Mouse (Mus musculus) CH12.LX (cell line): ENCODE measurements around the gene Stac. TPM values are rescaled to one million over a fixed set of nuclear protein-coding genes. Genes with fewer than 3 reads are reported as not detected.

Experiments used
- DNase-seq: peaks from one replicate; pipeline ENCODE4 v3.0.0-alpha.2; 2013; ENCODE audit errors: extremely low read depth
- H3K27ac ChIP-seq: 2 replicates; pipeline ENCODE4 v1.5.1; 2012; ENCODE audit warnings: low read depth, mild to moderate bottlenecking, control low read depth, moderate library complexity; ENCODE audit not compliant: insufficient read depth
- H3K27me3 ChIP-seq: replicated peaks from 2 replicates; pipeline ENCODE3; 2012; ENCODE audit warnings: inconsistent platforms
- H3K36me3 ChIP-seq, 2 experiments: replicated peaks in 1 of 2; 2 replicates each; pipeline versions ENCODE3 to v1.6.1; 2012; ENCODE audit warnings: inconsistent platforms in 1 of 2, low read length in 1 of 2, mild to moderate bottlenecking in 1 of 2, mixed read lengths in 1 of 2, moderate library complexity in 1 of 2; ENCODE audit not compliant: control insufficient read depth in 1 of 2, insufficient read depth in 1 of 2
- H3K4me1 ChIP-seq, 2 experiments: 2 replicates each; pipeline ENCODE4 v1.6.1; 2012; ENCODE audit warnings: inconsistent platforms in 1 of 2, moderate library complexity in 1 of 2; ENCODE audit not compliant: insufficient read depth in 2 of 2, control insufficient read depth in 1 of 2
- H3K4me2 ChIP-seq: 2 replicates; pipeline ENCODE4 v1.6.1; 2012; ENCODE audit warnings: low read depth, mild to moderate bottlenecking, control low read depth; ENCODE audit not compliant: poor library complexity, insufficient read depth, severe bottlenecking
- H3K4me3 ChIP-seq, 3 experiments: fragments of 150-350 bp in 1 of 3; sonication (generic) in 1 of 3; replicated peaks in 1 of 3; 2 replicates each; pipeline versions ENCODE3 to v1.5.1; 2011 to 2012; ENCODE audit warnings: low read depth in 2 of 3, low read length in 2 of 3, mild to moderate bottlenecking in 2 of 3, moderate library complexity in 2 of 3, control low read depth in 1 of 3, improper control_type of control experiment in 1 of 3, inconsistent platforms in 1 of 3, mixed read lengths in 1 of 3; ENCODE audit not compliant: poor library complexity in 1 of 3
- H3K79me2 ChIP-seq: replicated peaks from 2 replicates; pipeline ENCODE4 v1.6.1; 2012; ENCODE audit warnings: mild to moderate bottlenecking, moderate library complexity; ENCODE audit not compliant: control insufficient read depth, poor library complexity, insufficient read depth, severe bottlenecking; ENCODE audit errors: extremely low read depth
- H3K9ac ChIP-seq: 2 replicates; pipeline ENCODE4 v1.6.1; 2012; ENCODE audit warnings: low read depth, mild to moderate bottlenecking, control low read depth, moderate library complexity; ENCODE audit not compliant: insufficient read depth
- H3K9me3 ChIP-seq: replicated peaks from 2 replicates; pipeline ENCODE3; 2012; ENCODE audit warnings: low read length, inconsistent platforms, mixed read lengths
- BHLHE40 ChIP-seq: IDR thresholded peaks from 2 replicates; pipeline ENCODE4 v1.6.1; 2011; ENCODE audit warnings: mild to moderate bottlenecking, low read depth, low read length, improper control_type of control experiment
- EP300 ChIP-seq: IDR thresholded peaks from 2 replicates; pipeline ENCODE4 v1.6.1; 2011; ENCODE audit warnings: low read length, improper control_type of control experiment
- GABPA ChIP-seq: IDR thresholded peaks from 2 replicates; pipeline ENCODE4 v1.6.1; 2012; ENCODE audit warnings: low read depth, low read length, improper control_type of control experiment, inconsistent platforms; ENCODE audit not compliant: insufficient replicate concordance
- HCFC1 ChIP-seq: IDR thresholded peaks from 2 replicates; pipeline ENCODE4 v1.6.1; 2012; ENCODE audit warnings: low read depth, mild to moderate bottlenecking, inconsistent platforms, low read length, improper control_type of control experiment
- JUND ChIP-seq: conservative IDR thresholded peaks from 2 replicates; pipeline ENCODE4 v1.6.1; 2011; ENCODE audit warnings: low read depth, low read length, improper control_type of control experiment
- KAT2A ChIP-seq: IDR thresholded peaks from 2 replicates; pipeline ENCODE4 v1.6.1; 2012; ENCODE audit warnings: low read length, improper control_type of control experiment, inconsistent platforms; ENCODE audit not compliant: insufficient replicate concordance
- MAFK ChIP-seq: IDR thresholded peaks from 2 replicates; pipeline ENCODE4 v1.6.1; 2011; ENCODE audit warnings: low read length, improper control_type of control experiment; ENCODE audit not compliant: insufficient replicate concordance
- MAX ChIP-seq: IDR thresholded peaks from 2 replicates; pipeline ENCODE4 v1.6.1; 2011; ENCODE audit warnings: low read length, improper control_type of control experiment
- MXI1 ChIP-seq: IDR thresholded peaks from 2 replicates; pipeline ENCODE4 v1.6.1; 2011; ENCODE audit warnings: mild to moderate bottlenecking, low read depth, low read length, improper control_type of control experiment
- MYC ChIP-seq: IDR thresholded peaks from 2 replicates; pipeline ENCODE4 v1.6.1; 2011; ENCODE audit warnings: low read depth, mild to moderate bottlenecking, improper control_type of control experiment, low read length
- NELFE ChIP-seq: IDR thresholded peaks from 2 replicates; pipeline ENCODE4 v1.6.1; 2011; ENCODE audit warnings: low read depth, low read length, improper control_type of control experiment
- NRF1 ChIP-seq: IDR thresholded peaks from 2 replicates; pipeline ENCODE4 v1.6.1; 2014; ENCODE audit warnings: low read depth, mild to moderate bottlenecking, inconsistent platforms, low read length, improper control_type of control experiment, moderate library complexity
- POLR2A ChIP-seq: IDR thresholded peaks from 2 replicates; pipeline ENCODE4 v1.6.1; 2011; ENCODE audit warnings: low read depth, mild to moderate bottlenecking, improper control_type of control experiment, low read length
- POLR2AphosphoS2 ChIP-seq: IDR thresholded peaks from 2 replicates; pipeline ENCODE4 v1.6.1; 2011; ENCODE audit warnings: low read depth, low read length, improper control_type of control experiment
- SIN3A ChIP-seq: IDR thresholded peaks from 2 replicates; pipeline ENCODE4 v1.6.1; 2012; ENCODE audit warnings: low read length, improper control_type of control experiment, inconsistent platforms
- TBP ChIP-seq: conservative IDR thresholded peaks from 2 replicates; pipeline ENCODE4 v1.6.1; 2011; ENCODE audit warnings: low read depth, low read length, improper control_type of control experiment
- TCF12 ChIP-seq: IDR thresholded peaks from 2 replicates; pipeline ENCODE4 v1.6.1; 2014; ENCODE audit warnings: low read depth, mild to moderate bottlenecking, inconsistent platforms, low read length, improper control_type of control experiment
- UBTF ChIP-seq: IDR thresholded peaks from 2 replicates; pipeline ENCODE4 v1.6.1; 2012; ENCODE audit warnings: low read depth, mild to moderate bottlenecking, inconsistent platforms, low read length, improper control_type of control experiment, moderate library complexity
- USF2 ChIP-seq: conservative IDR thresholded peaks from 2 replicates; pipeline ENCODE4 v1.6.1; 2011; ENCODE audit warnings: low read depth, low read length, improper control_type of control experiment
- ZC3H11A ChIP-seq: IDR thresholded peaks from 2 replicates; pipeline ENCODE4 v1.6.1; 2012; ENCODE audit warnings: low read depth, mild to moderate bottlenecking, inconsistent platforms, low read length, improper control_type of control experiment
- ZKSCAN1 ChIP-seq: IDR thresholded peaks from 2 replicates; pipeline ENCODE4 v1.6.1; 2012; ENCODE audit warnings: low read depth, inconsistent platforms, low read length, improper control_type of control experiment, borderline replicate concordance
- ZNF384 ChIP-seq: IDR thresholded peaks from 2 replicates; pipeline ENCODE4 v1.6.1; 2012; ENCODE audit warnings: low read depth, low read length, improper control_type of control experiment, inconsistent platforms
- dilution Hi-C: fragments of 300-500 bp; cut with MboI; formaldehyde crosslinking; loops from 2 replicates; pipeline ENCODE4 v1.14.3; 2020; ENCODE audit warnings: low sequenced_read_pairs; ENCODE audit not compliant: extremely low pct_unique_long_range_greater_than_20kb, extremely low pct_ligation_motif_present
- in situ Hi-C: fragments of 300-500 bp; cut with MboI; formaldehyde crosslinking; loops from 3 replicates; pipeline ENCODE4 v1.14.3; 2019; ENCODE audit warnings: low sequenced_read_pairs, low pct_ligation_motif_present, low pct_unique_long_range_greater_than_20kb, mixed read lengths
- polyA plus RNA-seq: library from polyadenylated mRNA; unstranded; fragments of >175 nt; gene quantifications from 2 replicates; pipeline ENCODE4 v1.2.1, GENCODE M21; 2012; ENCODE audit warnings: low read depth; ENCODE audit not compliant: insufficient read length
- total RNA-seq, 2 experiments: library from RNA; depleted of rRNA; stranded (reverse); fragments of 300-350 nt in 1 of 2; fragments of >200 nt in 1 of 2; gene quantifications; 2 replicates each; pipeline ENCODE4 v1.2.3; 2012 to 2014

Gene Stac
- not detected in 2 replicates for total RNA-seq (2012; rRNA removed)
- total RNA-seq (2014; rRNA removed) = not detected in 2 replicates
- not detected in 2 replicates for polyA plus RNA-seq

- no peaks in the 10 kb centered on the region for H3K36me3 ChIP-seq
- no peak within 1 kb of the TSS for H3K4me3 ChIP-seq
- H3K27me3 ChIP-seq = no peaks in the 10 kb centered on the region
- no peaks in the 10 kb centered on the region for H3K79me2 ChIP-seq
- TF ChIP-seq USF2 (no peak), POLR2AphosphoS2 (no peak), ZKSCAN1 (no peak), ZNF384 (no peak), GABPA (no peak), NRF1 (no peak), NELFE (no peak), BHLHE40 (no peak), TCF12 (no peak), MAFK (no peak)
- dilution Hi-C loops = no loop called here
- DNase-seq = no peak
- in situ Hi-C loops = no loop called here
- no peaks in the 10 kb centered on the region for H3K4me1 ChIP-seq
- peaks cover 64% of the 10 kb centered on the region for H3K9me3 ChIP-seq
- H3K9ac ChIP-seq = no peak within 1 kb of the TSS
- no peak within 1 kb of the TSS for H3K4me2 ChIP-seq
- no peak within 1 kb of the TSS for H3K27ac ChIP-seq
These were observed at the start of gene Stac for GRCm38 (mm10) chr9:111689680-111690483. TSS of gene Stac (minus strand) at chr9:111690348.

GRCm38 (mm10) chr9:111739431-111740245 lies 49.5 kb upstream of the Stac start:
- H3K36me3 ChIP-seq = no peaks in the 10 kb centered on the region
- H3K79me2 ChIP-seq = no peaks in the 10 kb centered on the region
- in situ Hi-C loops (no loop called here), dilution Hi-C loops (no loop called here)
- H3K9ac ChIP-seq = no peak overlapping the region
- no peak overlapping the region for H3K4me2 ChIP-seq
- H3K9me3 ChIP-seq = peaks cover 66% of the 10 kb centered on the region
- H3K4me1 ChIP-seq = no peaks in the 10 kb centered on the region
- DNase-seq = no peak
- TF ChIP-seq POLR2A (no peak), HCFC1 (no peak), MXI1 (no peak), KAT2A (no peak), SIN3A (no peak), MAX (no peak), ZC3H11A (no peak), BHLHE40 (no peak), MYC (no peak), TBP (no peak), EP300 (no peak), NELFE (no peak), UBTF (no peak), ZNF384 (no peak), JUND (no peak), TCF12 (no peak)
- H3K27ac ChIP-seq = no peak overlapping the region
- H3K4me3 ChIP-seq = no peak overlapping the region
- H3K27me3 ChIP-seq = no peaks in the 10 kb centered on the region
